Mouse (Mus musculus): ENCODE results near the gene Btg2.
A peak's percentile ranks its signal among the peaks of the same experiment; 100 is the strongest.

Gene Btg2

GRCm38 (mm10) chr1:134057736-134058135, 21.2 kb downstream of the Btg2 start:
- DNase-seq (ENCODE audit: low spot score): no peak

GRCm38 (mm10) chr1:134056285-134056684, 22.6 kb downstream of the Btg2 start:
- DNase-seq (ENCODE audit: low spot score): no peak

- DNase-seq (ENCODE audit: low spot score): no peak
These were observed 23.2 kb downstream of the Btg2 start for GRCm38 (mm10) chr1:134055666-134056245.

- DNase-seq (ENCODE audit: low spot score): no peak
These were observed 23.9 kb downstream of the Btg2 start for GRCm38 (mm10) chr1:134055058-134055457.

- DNase-seq (ENCODE audit: low spot score): peak; percentile 93
These were observed 25.7 kb downstream of the Btg2 start for GRCm38 (mm10) chr1:134053207-134053606.

- no peak for DNase-seq (ENCODE audit: low spot score)
These were observed 29.4 kb downstream of the Btg2 start for GRCm38 (mm10) chr1:134049542-134049941.

GRCm38 (mm10) chr1:134048759-134049158, 30.2 kb downstream of the Btg2 start:
- DNase-seq (ENCODE audit: low spot score): peak; percentile 79

- no peak for DNase-seq (ENCODE audit: low spot score)
These were observed 31.5 kb downstream of the Btg2 start for GRCm38 (mm10) chr1:134047431-134047830.

GRCm38 (mm10) chr1:134046387-134046786, 32.5 kb downstream of the Btg2 start:
- DNase-seq (ENCODE audit: low spot score): no peak

- DNase-seq (ENCODE audit: low spot score): peak; percentile 81
These were observed 32.9 kb downstream of the Btg2 start for GRCm38 (mm10) chr1:134045971-134046370.

GRCm38 (mm10) chr1:134044805-134045204, 34.1 kb downstream of the Btg2 start:
- DNase-seq (ENCODE audit: low spot score): no peak

GRCm38 (mm10) chr1:134042341-134042740, 36.6 kb downstream of the Btg2 start:
- DNase-seq (ENCODE audit: low spot score): no peak

GRCm38 (mm10) chr1:134041900-134042299, 37.0 kb downstream of the Btg2 start:
- DNase-seq (ENCODE audit: low spot score): no peak

- DNase-seq (ENCODE audit: low spot score): no peak
These were observed 39.6 kb downstream of the Btg2 start for GRCm38 (mm10) chr1:134039361-134039760.

GRCm38 (mm10) chr1:134038336-134038735, 40.6 kb downstream of the Btg2 start:
- no peak for DNase-seq (ENCODE audit: low spot score)

- DNase-seq (ENCODE audit: low spot score): no peak
These were observed 41.7 kb downstream of the Btg2 start, which contains the start of gene Fmod for GRCm38 (mm10) chr1:134037172-134037571. Gene Fmod (plus strand): TSS chr1:134037254.

GRCm38 (mm10) chr1:134036492-134036891, 42.4 kb downstream of the Btg2 start:
- DNase-seq (ENCODE audit: low spot score): no peak

GRCm38 (mm10) chr1:134028161-134028846, 50.6 kb downstream of the Btg2 start:
- DNase-seq (ENCODE audit: low spot score): no peak

- DNase-seq (ENCODE audit: low spot score): no peak
These were observed 52.2 kb downstream of the Btg2 start for GRCm38 (mm10) chr1:134026741-134027140.

- DNase-seq (ENCODE audit: low spot score): no peak
These were observed 52.9 kb downstream of the Btg2 start for GRCm38 (mm10) chr1:134025975-134026374.

Measured in layer of hippocampus, adult 11-12 months (tissue).